Comparison of ENCODE assay signal across 21 mouse cellular contexts in the genomic region with DNA sequence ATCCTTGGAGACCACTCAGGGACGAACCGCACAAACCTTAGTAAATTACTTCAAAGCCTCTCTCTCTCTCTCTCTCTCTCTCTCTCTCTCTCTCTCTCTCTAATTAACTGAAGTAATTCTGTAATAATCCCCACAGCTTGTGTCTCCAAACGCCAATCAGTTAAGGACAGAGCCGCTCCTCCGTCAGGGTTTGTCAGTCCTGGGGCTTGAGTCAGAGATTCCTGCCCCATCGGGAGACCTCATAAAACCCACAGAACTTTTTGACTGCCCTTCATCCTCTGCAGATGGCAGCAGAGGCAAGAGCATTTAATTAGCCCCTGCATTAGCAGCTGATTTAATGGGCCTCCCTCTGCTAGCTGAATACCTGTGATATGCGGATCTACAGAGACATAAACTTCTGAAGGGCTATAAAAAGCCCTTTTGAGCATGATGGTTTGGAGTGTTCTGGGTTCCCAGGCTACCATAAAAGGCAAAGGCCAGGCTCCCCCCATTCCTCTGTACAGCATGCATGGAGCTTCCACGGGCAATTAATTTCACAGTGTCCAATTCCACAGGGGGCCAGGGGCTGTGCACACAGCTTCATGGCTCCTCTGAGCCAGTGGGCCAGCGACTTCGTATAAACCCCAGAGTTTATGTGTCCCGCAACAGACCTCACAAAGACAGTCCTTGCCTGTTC.
DNase-seq lines count a peak whose midpoint lies in the region; ATAC-seq and TF ChIP-seq lines count a peak whose summit lies in the region.
"Had no signal": no experiment of that assay in that cellular context is flagged by ENCODE, and none has a peak within 500 bp of the region (broad histone marks: within the 10 kb centered on the region; RNA-seq: fewer than 3 reads in every experiment).

No protein-coding gene starts in this region.

- H3K36me3 ChIP-seq in heart, postnatal 0 days (replicated peaks; ENCODE audit: control insufficient read depth, insufficient read depth, low read length): no peaks in the 10 kb centered on the region
- H3K36me3 ChIP-seq in heart, embryonic 12.5 days: no peaks in the 10 kb centered on the region
- no peaks in the 10 kb centered on the region for H3K36me3 ChIP-seq in midbrain, embryonic 13.5 days
- H3K36me3 ChIP-seq in midbrain, embryonic 15.5 days (replicated peaks): no peaks in the 10 kb centered on the region
- H3K36me3 ChIP-seq in hindbrain, embryonic 14.5 days (replicated peaks; ENCODE audit: control insufficient read depth, insufficient read depth): no peaks in the 10 kb centered on the region
- no peaks in the 10 kb centered on the region for H3K36me3 ChIP-seq in midbrain, postnatal 0 days (ENCODE audit: insufficient read depth, low read length)
- H3K36me3 ChIP-seq: embryonic facial prominence, embryonic 12.5 days; forebrain, embryonic 15.5 days; G1E; liver, embryonic 13.5 days; lung, embryonic 15.5 days; stomach, embryonic 15.5 days had no signal

- H3K4me1 ChIP-seq in heart, postnatal 0 days (ENCODE audit: control insufficient read depth, insufficient read depth): no peaks in the 10 kb centered on the region
- peaks cover 13% of the 10 kb centered on the region for H3K4me1 ChIP-seq in heart, embryonic 12.5 days (replicated peaks)
- H3K4me1 ChIP-seq in midbrain, embryonic 13.5 days (replicated peaks): peaks cover 27% of the 10 kb centered on the region
- peaks cover 18% of the 10 kb centered on the region for H3K4me1 ChIP-seq in midbrain, embryonic 15.5 days
- peaks cover 18% of the 10 kb centered on the region for H3K4me1 ChIP-seq in hindbrain, embryonic 14.5 days (replicated peaks; ENCODE audit: control insufficient read depth, insufficient read depth, low read length)
- H3K4me1 ChIP-seq in midbrain, postnatal 0 days (ENCODE audit: insufficient read depth, low read length): peaks cover 2% of the 10 kb centered on the region; the same call in 1 of the 2 replicates

- 58% methylated on average over 11 of the region's 11 CpGs for WGBS in heart, postnatal 0 days
- 56% methylated on average over 11 of the region's 11 CpGs for WGBS in heart, embryonic 12.5 days
- 48% methylated on average over 11 of the region's 11 CpGs for WGBS in midbrain, embryonic 13.5 days
- 32% methylated on average over 11 of the region's 11 CpGs for WGBS in midbrain, embryonic 15.5 days
- WGBS in hindbrain, embryonic 14.5 days: 37% methylated on average over 11 of the region's 11 CpGs
- 31% methylated on average over 11 of the region's 11 CpGs for WGBS in midbrain, postnatal 0 days

- H3K9ac ChIP-seq in heart, postnatal 0 days (replicated peaks; ENCODE audit: low read depth, low read length): no peak overlapping the region
- H3K9ac ChIP-seq in heart, embryonic 12.5 days: no peak overlapping the region
- no peak overlapping the region for H3K9ac ChIP-seq in midbrain, embryonic 13.5 days (replicated peaks)
- no peak overlapping the region for H3K9ac ChIP-seq in midbrain, embryonic 15.5 days
- H3K9ac ChIP-seq in hindbrain, embryonic 14.5 days: no peak overlapping the region
- H3K9ac ChIP-seq in midbrain, postnatal 0 days (replicated peaks; ENCODE audit: low read length, poor library complexity, severe bottlenecking): no peak overlapping the region
- H3K9ac ChIP-seq: embryonic facial prominence, embryonic 12.5 days; forebrain, embryonic 15.5 days; liver, embryonic 13.5 days; lung, embryonic 15.5 days; stomach, embryonic 15.5 days had no signal

- no peak for DNase-seq in heart, postnatal 0 days (ENCODE audit: low spot score)
- DNase-seq in hindbrain, embryonic 14.5 days (ENCODE audit: low spot score): no peak
- peak; percentile 15 for DNase-seq in midbrain, postnatal 0 days (ENCODE audit: low spot score)
- DNase-seq in ovary, adult 18-20 months (ENCODE audit: low spot score): no peak
- DNase-seq in heart, adult 11 months: no peak
- DNase-seq: adrenal gland, adult 8-10 months; cerebellum, adult 18-20 months; gastrocnemius, adult 2 months; heart, adult 2 months; kidney, postnatal 4 days; liver, embryonic 13.5 days; right cerebral cortex, postnatal 14 days had no signal

- no peak overlapping the region for H3K27ac ChIP-seq in heart, postnatal 0 days (ENCODE audit: low read depth)
- no peak overlapping the region for H3K27ac ChIP-seq in heart, embryonic 12.5 days (ENCODE audit: poor library complexity, severe bottlenecking)
- 0 out of 2 replicates have a peak overlapping the region, but pooled peaks have one; percentile 25 for H3K27ac ChIP-seq in midbrain, embryonic 13.5 days
- no peak overlapping the region for H3K27ac ChIP-seq in midbrain, embryonic 15.5 days
- H3K27ac ChIP-seq in hindbrain, embryonic 14.5 days: 0 out of 2 replicates have a peak overlapping the region, but pooled peaks have one; percentile 2
- no peak overlapping the region for H3K27ac ChIP-seq in midbrain, postnatal 0 days (ENCODE audit: low read depth, low read length)
- H3K27ac ChIP-seq: embryonic facial prominence, embryonic 12.5 days; forebrain, embryonic 15.5 days; gastrocnemius, adult 2 months; heart, adult 2 months; liver, embryonic 13.5 days; lung, embryonic 15.5 days; stomach, embryonic 15.5 days had no signal

- TF ChIP-seq EP300 in heart, postnatal 0 days (IDR thresholded peaks at IDR 0.05; ENCODE audit: low read depth): no peak

- H3K9me3 ChIP-seq in heart, postnatal 0 days (replicated peaks; ENCODE audit: control insufficient read depth, low read length): no peaks in the 10 kb centered on the region
- H3K9me3 ChIP-seq in heart, embryonic 12.5 days (replicated peaks): no peaks in the 10 kb centered on the region; the same call in 1 of the 2 replicates
- no peaks in the 10 kb centered on the region for H3K9me3 ChIP-seq in midbrain, embryonic 13.5 days
- H3K9me3 ChIP-seq in midbrain, embryonic 15.5 days: no peaks in the 10 kb centered on the region
- no peaks in the 10 kb centered on the region for H3K9me3 ChIP-seq in hindbrain, embryonic 14.5 days (ENCODE audit: control insufficient read depth, low read length)
- no peaks in the 10 kb centered on the region for H3K9me3 ChIP-seq in midbrain, postnatal 0 days (ENCODE audit: low read length)
- H3K9me3 ChIP-seq: embryonic facial prominence, embryonic 12.5 days; forebrain, embryonic 15.5 days; liver, embryonic 13.5 days; lung, embryonic 15.5 days; stomach, embryonic 15.5 days had no signal

- ATAC-seq in heart, postnatal 0 days (ENCODE audit: insufficient read depth, low read depth): no peak
- no peak for ATAC-seq in heart, embryonic 12.5 days (ENCODE audit: insufficient number of reproducible peaks, low FRiP score)
- ATAC-seq in midbrain, embryonic 13.5 days: no peak
- no peak; the same call in 1 of the 2 replicates for ATAC-seq in midbrain, embryonic 15.5 days (replicated peaks)
- ATAC-seq in hindbrain, embryonic 14.5 days (ENCODE audit: low FRiP score): no peak
- ATAC-seq in midbrain, postnatal 0 days (ENCODE audit: low FRiP score): no peak
- ATAC-seq: CD4-positive, CD25-positive, alpha-beta regulatory T cell, adult 4 months; forebrain, embryonic 15.5 days had no signal

- peak; percentile 24; the same call in 1 of the 2 replicates for TF ChIP-seq CTCF in heart, postnatal 0 days (IDR thresholded peaks at IDR 0.05; ENCODE audit: low read depth)
- TF ChIP-seq CTCF in midbrain, postnatal 0 days (IDR thresholded peaks at IDR 0.05): peak; percentile 29; the same call in 1 of the 2 replicates

- H3K4me2 ChIP-seq in heart, postnatal 0 days (ENCODE audit: low read depth, low read length): no peak overlapping the region
- H3K4me2 ChIP-seq in heart, embryonic 12.5 days: no peak overlapping the region
- H3K4me2 ChIP-seq in midbrain, embryonic 13.5 days (replicated peaks): no peak overlapping the region
- no peak overlapping the region for H3K4me2 ChIP-seq in midbrain, embryonic 15.5 days
- H3K4me2 ChIP-seq in hindbrain, embryonic 14.5 days (replicated peaks): no peak overlapping the region
- H3K4me2 ChIP-seq in midbrain, postnatal 0 days (ENCODE audit: low read depth, low read length, poor library complexity, severe bottlenecking): no peak overlapping the region
- H3K4me2 ChIP-seq: embryonic facial prominence, embryonic 12.5 days; forebrain, embryonic 15.5 days; liver, embryonic 13.5 days; lung, embryonic 15.5 days; stomach, embryonic 15.5 days had no signal

- H3K27me3 ChIP-seq in heart, postnatal 0 days (ENCODE audit: control insufficient read depth, insufficient read depth, low read length): no peaks in the 10 kb centered on the region
- 0 out of 2 replicates have a peak, but pooled peaks cover 7% of the 10 kb centered on the region for H3K27me3 ChIP-seq in heart, embryonic 12.5 days (replicated peaks)
- H3K27me3 ChIP-seq in midbrain, embryonic 13.5 days: no peaks in the 10 kb centered on the region
- no peaks in the 10 kb centered on the region for H3K27me3 ChIP-seq in midbrain, embryonic 15.5 days (replicated peaks)
- no peaks in the 10 kb centered on the region for H3K27me3 ChIP-seq in hindbrain, embryonic 14.5 days (ENCODE audit: control insufficient read depth, insufficient read depth, low read length)
- no peaks in the 10 kb centered on the region for H3K27me3 ChIP-seq in midbrain, postnatal 0 days (ENCODE audit: insufficient read depth, low read length)
- H3K27me3 ChIP-seq: embryonic facial prominence, embryonic 12.5 days; forebrain, embryonic 15.5 days; lung, embryonic 15.5 days; stomach, embryonic 15.5 days had no signal

- H3K4me3 ChIP-seq in heart, postnatal 0 days (ENCODE audit: low read depth, low read length): no peak overlapping the region
- no peak overlapping the region for H3K4me3 ChIP-seq in heart, embryonic 12.5 days
- no peak overlapping the region for H3K4me3 ChIP-seq in midbrain, embryonic 13.5 days (replicated peaks)
- no peak overlapping the region for H3K4me3 ChIP-seq in midbrain, embryonic 15.5 days
- no peak overlapping the region for H3K4me3 ChIP-seq in hindbrain, embryonic 14.5 days (replicated peaks; ENCODE audit: low read length)
- no peak overlapping the region for H3K4me3 ChIP-seq in midbrain, postnatal 0 days (ENCODE audit: low read depth, low read length)
- H3K4me3 ChIP-seq: embryonic facial prominence, embryonic 12.5 days; forebrain, embryonic 15.5 days; gastrocnemius, adult 2 months; heart, adult 2 months; liver, embryonic 13.5 days; lung, embryonic 15.5 days; stomach, embryonic 15.5 days had no signal

Comparison
In these comparisons a context has a peak if more than half of its experiments do, and no peak if none do; other contexts are left out.
1. H3K27ac ChIP-seq: peak in midbrain, embryonic 13.5 days (single experiment) and hindbrain, embryonic 14.5 days (single experiment); none in heart, postnatal 0 days (single experiment), heart, embryonic 12.5 days (single experiment), midbrain, embryonic 15.5 days (single experiment) and midbrain, postnatal 0 days (single experiment).